Mouse (Mus musculus) ES-CJ7 (cell line): ENCODE data around the gene Frs3.

Source experiments
- DNase-seq: peaks from one replicate; pipeline ENCODE4 v3.0.0; 2011; ENCODE audit warnings: low read depth, low spot score

Gene Frs3

GRCm38 (mm10) chr17:47735553-47736100, 46.8 kb downstream of the Frs3 start:
- DNase-seq = peak; percentile 73

- peak; percentile 89 for DNase-seq
Measured at GRCm38 (mm10) chr17:47736856-47737255, 48.0 kb downstream of the Frs3 start, which contains the start of gene Tfeb. Tfeb (plus strand) TSS chr17:47737030.

GRCm38 (mm10) chr17:47737271-47738065, 48.6 kb downstream of the Frs3 start:
- peak; percentile 84 for DNase-seq

GRCm38 (mm10) chr17:47738066-47738878, 49.4 kb downstream of the Frs3 start:
- DNase-seq = peak; percentile 95

DNA sequence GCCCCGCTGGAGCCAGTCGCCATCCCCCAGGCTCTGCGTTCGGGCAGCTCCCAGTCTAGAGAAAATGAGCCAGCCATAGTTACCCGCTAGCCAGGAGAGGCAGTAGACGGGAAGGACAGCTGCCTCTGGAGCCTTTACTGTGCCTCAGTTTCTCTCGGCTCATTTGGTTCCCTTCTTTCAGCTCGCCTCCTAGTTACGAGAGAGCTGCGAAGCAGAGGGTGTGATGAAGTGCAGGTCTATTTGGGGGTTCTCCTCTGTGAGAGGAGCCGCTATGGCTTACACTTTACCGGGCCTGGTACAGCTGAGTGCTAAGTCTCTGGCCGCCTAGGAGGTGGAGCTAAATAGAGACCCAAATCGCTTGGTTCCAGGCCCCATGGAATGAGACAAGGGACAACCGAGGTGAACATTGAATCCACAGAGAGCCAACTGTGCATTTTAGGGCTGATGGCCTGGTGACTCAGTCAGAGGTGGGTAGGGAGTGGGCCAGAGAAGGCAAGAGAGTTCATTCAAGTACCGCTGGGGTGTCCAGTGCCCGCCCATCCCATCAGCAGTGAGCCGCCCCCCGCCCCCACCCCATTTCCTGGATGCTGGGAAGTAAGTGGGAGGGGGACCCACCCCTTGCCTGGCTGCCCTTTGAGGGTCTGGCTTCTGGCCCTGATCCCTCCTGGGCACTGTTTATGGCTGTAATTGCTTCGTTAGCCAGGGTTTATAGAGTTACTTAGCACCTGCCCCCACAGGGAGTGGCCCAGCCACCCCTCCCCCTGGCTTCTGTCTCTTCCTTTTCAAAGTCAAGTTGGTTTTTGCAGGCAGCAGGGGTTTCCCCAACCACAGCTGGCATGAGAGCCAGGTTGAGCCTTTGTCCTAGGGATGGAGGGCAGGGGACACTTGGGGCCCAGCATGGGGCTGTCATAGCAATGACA, 50.3 kb downstream of the Frs3 start:
- DNase-seq = peak; percentile 95

DNA sequence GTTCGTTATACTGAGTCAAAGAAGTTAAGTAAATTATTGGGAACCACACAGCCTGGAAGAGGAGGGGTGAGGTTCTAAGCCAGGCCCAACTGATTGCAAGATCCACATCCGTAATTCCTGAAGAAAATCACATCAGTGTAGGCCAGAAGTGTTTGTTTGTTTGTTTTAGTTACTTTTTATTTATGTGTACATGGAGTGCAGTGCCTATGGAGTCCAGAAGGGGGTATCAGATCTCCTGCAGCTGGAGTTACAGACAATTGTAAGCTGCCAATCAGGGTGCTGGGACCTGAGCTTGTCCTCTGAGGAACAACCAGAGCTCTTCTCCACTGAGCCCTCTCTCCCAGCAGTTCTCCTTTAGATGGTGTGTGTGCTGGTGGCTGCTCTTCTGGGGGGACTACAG, 51.4 kb downstream of the Frs3 start:
- peak; percentile 88 for DNase-seq

GRCm38 (mm10) chr17:47742991-47743734, 54.3 kb downstream of the Frs3 start:
- DNase-seq = peak; percentile 80

DNA sequence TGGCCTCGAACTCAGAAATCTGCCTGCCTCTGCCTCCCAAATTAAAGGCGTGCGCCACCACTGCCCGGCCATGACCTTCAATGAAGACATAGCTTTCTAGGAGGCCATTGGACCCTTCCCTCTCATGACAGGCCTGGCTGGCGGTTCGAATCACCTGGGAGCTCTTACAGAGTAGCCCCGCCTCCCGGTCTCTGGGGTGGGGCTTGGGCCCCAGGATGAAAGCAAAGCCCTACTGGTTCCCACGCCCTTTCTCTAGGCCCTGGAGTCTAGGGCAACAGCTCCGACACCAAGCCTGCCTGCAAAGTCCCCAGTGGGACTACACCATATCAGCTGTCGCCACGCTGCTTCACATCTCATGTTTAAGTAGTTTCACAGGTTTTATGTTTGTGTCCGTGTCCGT, 55.3 kb downstream of the Frs3 start:
- peak; percentile 73 for DNase-seq

- DNase-seq = peak; percentile 89
Measured at GRCm38 (mm10) chr17:47744746-47745368, 56.0 kb downstream of the Frs3 start.

DNA sequence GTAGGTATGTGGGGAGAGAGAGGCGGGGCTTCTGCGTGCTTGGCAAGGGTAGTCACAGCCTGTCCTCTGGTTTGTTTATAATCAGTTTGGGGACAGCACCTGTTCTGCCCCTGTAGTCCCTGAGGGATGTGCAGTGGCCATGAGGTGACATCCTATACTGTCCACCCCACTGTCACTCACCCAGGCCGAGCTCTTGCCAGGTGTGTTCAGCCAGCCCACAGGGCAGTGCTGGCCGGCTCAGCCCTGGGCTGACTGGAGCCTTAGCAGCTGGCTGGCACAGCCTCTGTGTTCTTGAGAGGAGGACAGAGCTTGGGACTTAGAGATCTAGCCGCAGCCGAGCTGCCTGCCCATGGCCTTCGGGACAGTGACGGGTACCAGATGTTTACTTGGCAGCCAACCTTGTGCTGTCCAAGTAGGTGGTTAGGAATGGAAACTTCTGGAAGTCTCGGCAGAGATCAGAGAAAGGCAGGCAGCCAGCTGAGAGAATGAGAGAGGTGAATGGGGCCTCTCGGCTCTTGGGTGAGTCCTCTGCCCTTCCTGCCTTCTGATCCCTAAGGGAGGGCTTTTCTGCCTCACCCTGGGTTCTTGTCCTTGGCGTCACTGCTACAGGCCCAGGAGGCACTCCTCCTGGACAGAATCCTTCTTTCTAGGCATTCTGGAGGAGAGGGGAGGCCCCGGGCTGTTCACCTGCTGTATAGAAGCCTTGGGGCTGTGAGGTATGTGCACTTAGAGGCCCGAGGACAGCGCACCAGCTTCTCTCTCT, 60.1 kb downstream of the Frs3 start:
- no peak for DNase-seq

DNA sequence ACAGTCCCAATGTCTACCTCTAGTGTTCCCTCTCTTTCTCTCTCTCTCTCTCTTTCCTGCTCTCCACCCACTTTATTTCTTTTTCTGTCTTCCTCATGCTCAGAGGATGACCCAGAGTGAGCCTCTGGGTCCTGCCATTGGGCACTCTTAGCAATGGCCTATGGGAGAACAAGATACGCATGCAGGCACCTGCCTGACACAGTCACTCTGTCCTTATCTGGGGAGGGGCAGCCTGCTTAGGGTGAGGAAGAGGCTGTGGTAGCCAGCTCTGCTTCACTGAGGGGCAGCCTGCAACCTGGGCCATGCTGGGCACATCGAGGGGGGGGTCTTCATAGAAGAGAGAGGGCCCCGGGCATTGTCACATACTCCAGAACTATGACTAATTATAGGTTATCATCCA, 60.8 kb downstream of the Frs3 start:
- no peak for DNase-seq

- no peak for DNase-seq
Measured at GRCm38 (mm10) chr17:47750101-47750500, 61.3 kb downstream of the Frs3 start.

GRCm38 (mm10) chr17:47751811-47752210, 63.0 kb downstream of the Frs3 start:
- no peak for DNase-seq

DNA sequence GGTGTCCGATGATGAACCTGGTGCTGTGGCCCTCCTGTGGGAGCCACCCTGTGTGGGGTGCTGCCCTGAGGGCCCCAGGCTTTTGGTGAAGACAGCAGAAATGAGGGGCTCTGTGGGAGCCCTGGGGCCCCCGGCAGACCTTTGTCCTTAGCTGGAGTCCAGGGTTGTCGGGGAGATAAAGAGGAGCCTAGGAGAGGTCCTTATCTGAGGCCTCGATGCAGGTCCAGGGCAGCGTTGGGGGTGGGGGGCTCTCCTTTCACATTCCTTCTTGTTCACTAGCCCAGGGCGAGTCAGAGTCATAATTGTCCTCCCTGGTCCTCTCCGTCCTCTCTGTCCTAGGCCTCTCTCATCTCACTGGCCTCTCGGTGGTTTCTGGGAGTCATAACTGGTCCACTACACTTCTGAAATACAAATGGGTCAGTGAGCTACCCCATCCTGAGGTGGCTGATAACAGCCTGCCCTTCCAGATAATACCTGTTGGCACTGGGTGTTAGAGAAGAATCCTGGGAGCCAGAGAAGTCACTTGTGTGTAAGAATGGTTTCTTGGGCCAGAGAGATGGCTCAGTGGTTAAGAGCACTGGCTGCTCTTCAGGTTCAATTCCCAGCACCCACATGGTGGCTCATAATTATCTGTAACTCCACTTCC, 64.4 kb downstream of the Frs3 start:
- no peak for DNase-seq
